Comparison of ENCODE assay signal across 24 mouse cellular contexts in genomic region chr17:80120396-80120795, GRCm38 (mm10). TPM values are rescaled to one million over a fixed set of nuclear protein-coding genes. Genes with fewer than 3 reads are reported as not detected.
A peak's percentile ranks its signal among the peaks of the same experiment; 100 is the strongest.
DNase-seq lines count a peak whose midpoint lies in the region; ATAC-seq and TF ChIP-seq lines count a peak whose summit lies in the region.
"Had no signal": no experiment of that assay in that cellular context is flagged by ENCODE, and none has a peak within 500 bp of the region (broad histone marks: within the 10 kb centered on the region; RNA-seq: fewer than 3 reads in every experiment).

No protein-coding gene starts in this region.

- H3K4me2 ChIP-seq in hindbrain, postnatal 0 days (ENCODE audit: low read depth, low read length): no peak overlapping the region
- no peak overlapping the region for H3K4me2 ChIP-seq in hindbrain, embryonic 12.5 days (replicated peaks)
- H3K4me2 ChIP-seq in kidney, embryonic 16.5 days (replicated peaks; ENCODE audit: low read depth, low read length): no peak overlapping the region
- H3K4me2 ChIP-seq: embryonic facial prominence, embryonic 12.5 days; forebrain, embryonic 13.5 days; forebrain, embryonic 15.5 days had no signal

- H3K27me3 ChIP-seq in hindbrain, postnatal 0 days (ENCODE audit: insufficient read depth, low read length): no peaks in the 10 kb centered on the region
- H3K27me3 ChIP-seq in hindbrain, embryonic 12.5 days: no peaks in the 10 kb centered on the region
- no peaks in the 10 kb centered on the region for H3K27me3 ChIP-seq in kidney, embryonic 16.5 days (ENCODE audit: insufficient read depth, low read length)
- H3K27me3 ChIP-seq: CH12.LX; embryonic facial prominence, embryonic 12.5 days; forebrain, embryonic 13.5 days; forebrain, embryonic 15.5 days had no signal

- no peak for TF ChIP-seq CTCF in hindbrain, postnatal 0 days (IDR thresholded peaks at IDR 0.05; ENCODE audit: low read depth)

- WGBS in hindbrain, postnatal 0 days: 66% methylated on average over 3 of the region's 3 CpGs
- WGBS in hindbrain, embryonic 12.5 days: 78% methylated on average over 3 of the region's 3 CpGs
- WGBS in kidney, embryonic 16.5 days: 83% methylated on average over 3 of the region's 3 CpGs

- no peak overlapping the region for H3K4me3 ChIP-seq in hindbrain, postnatal 0 days (ENCODE audit: low read length)
- no peak overlapping the region for H3K4me3 ChIP-seq in hindbrain, embryonic 12.5 days
- H3K4me3 ChIP-seq in kidney, embryonic 16.5 days (ENCODE audit: low read length): no peak overlapping the region
- H3K4me3 ChIP-seq: embryonic facial prominence, embryonic 10.5 days; embryonic facial prominence, embryonic 12.5 days; forebrain, embryonic 13.5 days; forebrain, embryonic 15.5 days had no signal

- no peaks in the 10 kb centered on the region for H3K9me3 ChIP-seq in hindbrain, postnatal 0 days (ENCODE audit: low read length)
- no peaks in the 10 kb centered on the region for H3K9me3 ChIP-seq in hindbrain, embryonic 12.5 days (replicated peaks)
- H3K9me3 ChIP-seq in kidney, embryonic 16.5 days (ENCODE audit: low read length): no peaks in the 10 kb centered on the region
- H3K9me3 ChIP-seq: embryonic facial prominence, embryonic 10.5 days; embryonic facial prominence, embryonic 12.5 days; forebrain, embryonic 13.5 days; forebrain, embryonic 15.5 days; G1E had no signal

- H3K4me1 ChIP-seq in hindbrain, postnatal 0 days (ENCODE audit: insufficient read depth, low read length): no peaks in the 10 kb centered on the region
- no peaks in the 10 kb centered on the region for H3K4me1 ChIP-seq in hindbrain, embryonic 12.5 days
- H3K4me1 ChIP-seq in kidney, embryonic 16.5 days (ENCODE audit: insufficient read depth, low read length): no peaks in the 10 kb centered on the region
- H3K4me1 ChIP-seq: embryonic facial prominence, embryonic 10.5 days; embryonic facial prominence, embryonic 12.5 days; forebrain, embryonic 13.5 days; forebrain, embryonic 15.5 days had no signal

- H3K9ac ChIP-seq in hindbrain, postnatal 0 days (replicated peaks; ENCODE audit: low read length): no peak overlapping the region
- no peak overlapping the region for H3K9ac ChIP-seq in hindbrain, embryonic 12.5 days
- no peak overlapping the region for H3K9ac ChIP-seq in kidney, embryonic 16.5 days (replicated peaks; ENCODE audit: low read length)
- H3K9ac ChIP-seq: embryonic facial prominence, embryonic 12.5 days; forebrain, embryonic 13.5 days; forebrain, embryonic 15.5 days; forebrain, postnatal 0 days had no signal

- DNase-seq in hindbrain, postnatal 0 days (ENCODE audit: low spot score): peak; percentile 3
- peak; percentile 80 for DNase-seq in Muller cell, postnatal 12 days (ENCODE audit: inconsistent ontology term)
- DNase-seq in retina, embryonic 14.5 days (ENCODE audit: low spot score): peak; percentile 55
- no peak for DNase-seq in ovary, postnatal 14 days (ENCODE audit: low spot score)
- DNase-seq: adrenal gland, adult 8-10 months; adrenal gland, postnatal 14 days; adrenal gland, postnatal 36 days; B cell, adult 2 months; cerebellum, adult 11-12 months; cerebellum, adult 2 months; cerebellum, adult 9-10 months; cerebellum, postnatal 10 days; cerebellum, postnatal 25 days; forebrain, postnatal 0 days had no signal

- no peaks in the 10 kb centered on the region for H3K36me3 ChIP-seq in hindbrain, postnatal 0 days (ENCODE audit: insufficient read depth, low read length)
- H3K36me3 ChIP-seq in hindbrain, embryonic 12.5 days: no peaks in the 10 kb centered on the region
- H3K36me3 ChIP-seq in kidney, embryonic 16.5 days (ENCODE audit: insufficient read depth, low read length): no peaks in the 10 kb centered on the region
- H3K36me3 ChIP-seq: embryonic facial prominence, embryonic 10.5 days; embryonic facial prominence, embryonic 12.5 days; forebrain, embryonic 15.5 days; G1E had no signal

- H3K27ac ChIP-seq in hindbrain, postnatal 0 days: no peak overlapping the region
- H3K27ac ChIP-seq in hindbrain, embryonic 12.5 days: no peak overlapping the region
- H3K27ac ChIP-seq in kidney, embryonic 16.5 days (ENCODE audit: low read length): no peak overlapping the region
- H3K27ac ChIP-seq: embryonic facial prominence, embryonic 10.5 days; embryonic facial prominence, embryonic 12.5 days; forebrain, embryonic 13.5 days; forebrain, embryonic 15.5 days had no signal

- ATAC-seq in hindbrain, postnatal 0 days: no peak
- ATAC-seq in hindbrain, embryonic 12.5 days (ENCODE audit: low FRiP score): no peak
- ATAC-seq in kidney, embryonic 16.5 days (ENCODE audit: low FRiP score, low TSS enrichment): no peak
- ATAC-seq: activated CD4-positive, CD25-positive, alpha-beta regulatory T cell, adult 4 months; CD4-positive, CD25-positive, alpha-beta regulatory T cell, adult 4 months; forebrain, embryonic 13.5 days; forebrain, embryonic 15.5 days; forebrain, postnatal 0 days had no signal

RNA-seq across cellular contexts. Expression of gene Galm, which starts 6.9 kb away (rescaled TPM):
- 1.9 and 2.6 TPM in 2 replicates for total RNA-seq in hindbrain, postnatal 0 days (2014; rRNA removed)
- polyA plus RNA-seq in hindbrain, postnatal 0 days (2015; fragmentation: Nextera tagmentation; extraction: Ambion mirVana): 2.4 and 2.8 TPM in 2 replicates
- polyA plus RNA-seq in hindbrain, embryonic 12.5 days (2016; fragmentation: Nextera tagmentation; extraction: Ambion mirVana): 8.5 and 9.1 TPM in 2 replicates
- polyA plus RNA-seq in kidney, embryonic 16.5 days (2015; fragmentation: Nextera tagmentation; extraction: Ambion mirVana): 23.5 and 26.2 TPM in 2 replicates
- total RNA-seq: G1E had no signal
- polyA plus RNA-seq: G1E had no signal

RNA-seq across cellular contexts. Expression of gene Hnrnpll, which starts 58.3 kb away (rescaled TPM):
- total RNA-seq in hindbrain, postnatal 0 days (2014; rRNA removed): 41.8 and 52.7 TPM in 2 replicates
- polyA plus RNA-seq in hindbrain, postnatal 0 days (2015; fragmentation: Nextera tagmentation; extraction: Ambion mirVana): 40.0 and 40.2 TPM in 2 replicates
- polyA plus RNA-seq in hindbrain, embryonic 12.5 days (2016; fragmentation: Nextera tagmentation; extraction: Ambion mirVana): 112 and 116 TPM in 2 replicates
- polyA plus RNA-seq in kidney, embryonic 16.5 days (2015; fragmentation: Nextera tagmentation; extraction: Ambion mirVana): 56.9 and 59.2 TPM in 2 replicates
